Mouse (Mus musculus): Measurements from ENCODE around the gene Slc25a39.

DNA sequence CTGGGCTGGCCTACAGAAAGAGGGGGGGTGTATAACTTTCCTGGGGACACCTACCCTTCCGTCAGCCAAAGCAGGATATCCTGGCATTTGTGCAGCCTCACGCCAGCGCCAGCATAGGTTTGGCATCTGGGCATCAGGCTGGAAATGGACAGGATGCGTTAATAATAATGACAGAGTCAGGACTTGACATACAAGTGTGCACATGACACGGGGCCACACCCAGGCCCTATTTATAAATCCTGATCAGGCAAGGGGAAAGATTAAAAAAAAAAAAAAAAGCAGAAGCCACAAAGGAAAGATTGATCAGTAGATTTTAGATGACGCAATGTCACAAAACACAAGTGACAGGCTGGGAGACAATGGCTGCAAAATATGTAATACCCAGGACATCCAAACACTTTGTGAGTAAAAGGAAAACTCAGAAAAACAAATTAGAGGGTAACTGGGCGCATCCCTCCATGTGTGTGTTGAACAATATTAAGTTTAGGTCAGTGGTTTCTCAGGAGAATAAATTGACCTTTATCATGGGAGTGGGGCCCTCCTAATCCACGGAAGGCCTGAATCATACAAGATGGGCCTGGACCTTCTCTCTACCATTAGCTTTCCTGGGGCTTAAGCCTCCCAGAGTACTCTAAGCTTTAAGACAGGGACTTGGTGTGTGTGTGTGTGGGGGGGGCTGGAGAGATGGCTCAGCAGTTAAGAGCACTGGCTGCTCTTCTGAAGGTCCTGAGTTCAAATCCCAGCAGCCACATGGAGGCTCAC is 18.0 kb upstream of the Slc25a39 start:
- TF ChIP-seq CTCF (IDR thresholded peaks at IDR 0.05; ENCODE audit: low read depth) (no peak), EP300 (optimal IDR thresholded peaks at IDR 0.05) (no peak)
